Mouse (Mus musculus) cerebellum, adult 2 months (tissue): ENCODE results near the gene Il10.

ENCODE experiments used
- CTCF ChIP-seq: fragments of 200-500 bp; IDR thresholded peaks from 2 replicates; pipeline ENCODE4 v1.5.1; 2011; ENCODE audit warnings: low read depth, mild to moderate bottlenecking, control low read depth, low read length, moderate library complexity, borderline replicate concordance; ENCODE audit not compliant: insufficient read depth
- POLR2A ChIP-seq: fragments of 200-500 bp; IDR thresholded peaks from 2 replicates; pipeline ENCODE4 v1.6.1; 2011; ENCODE audit warnings: low read length, control low read depth, borderline replicate concordance; ENCODE audit not compliant: insufficient read depth

- no peak for TF ChIP-seq CTCF
- TF ChIP-seq POLR2A, result no peak
These were observed 23.3 kb upstream of the Il10 start for GRCm38 (mm10) chr1:130996356-130996755.
